Mouse (Mus musculus): ENCODE measurements around the gene Retnlb.

GRCm38 (mm10) chr16:48799470-48799869 lies 17.2 kb upstream of the Retnlb start:
- no peak for TF ChIP-seq CTCF (IDR thresholded peaks at IDR 0.05; ENCODE audit: low read depth, low read length)
- TF ChIP-seq POLR2A (IDR thresholded peaks at IDR 0.05; ENCODE audit: insufficient read depth, low read length): no peak

Data from ES-Bruce4 (cell line).